Mouse (Mus musculus) splenic B cell, adult 2 months (primary cell): Measurements from ENCODE around the gene Git1.
A peak's percentile ranks its signal among the peaks of the same experiment; 100 is the strongest.

ENCODE experiments used
- DNase-seq: peaks from one replicate; pipeline ENCODE4 v3.0.0-alpha.2; 2011; ENCODE audit warnings: low read depth, low spot score
- H3K27me3 ChIP-seq: 2 replicates; pipeline ENCODE4 v1.6.1; 2012; ENCODE audit warnings: mild to moderate bottlenecking, low read length, moderate library complexity, mixed read lengths; ENCODE audit not compliant: control insufficient read depth, poor library complexity, insufficient read depth, severe bottlenecking
- H3K36me3 ChIP-seq: 2 replicates; pipeline ENCODE4 v1.6.1; 2012; ENCODE audit warnings: mild to moderate bottlenecking, low read length, moderate library complexity, mixed read lengths; ENCODE audit not compliant: control insufficient read depth, poor library complexity, insufficient read depth, severe bottlenecking

Git1 gene

GRCm38 (mm10) chr11:77466544-77466943, 26.8 kb upstream of the Git1 start:
- DNase-seq, result no peak
- Histone ChIP-seq H3K27me3 (no peaks in the 10 kb centered on the region), H3K36me3 (no peaks in the 10 kb centered on the region)

- Histone ChIP-seq H3K36me3 (no peaks in the 10 kb centered on the region), H3K27me3 (no peaks in the 10 kb centered on the region)
- peak; percentile 82 for DNase-seq
Measured at GRCm38 (mm10) chr11:77467157-77467556, 26.2 kb upstream of the Git1 start.

GRCm38 (mm10) chr11:77467784-77468183, 25.6 kb upstream of the Git1 start:
- DNase-seq, result peak; percentile 87
- no peaks in the 10 kb centered on the region for H3K27me3 ChIP-seq
- H3K36me3 ChIP-seq, result no peaks in the 10 kb centered on the region

GRCm38 (mm10) chr11:77468397-77468796, 25.0 kb upstream of the Git1 start:
- Histone ChIP-seq H3K27me3 (no peaks in the 10 kb centered on the region), H3K36me3 (no peaks in the 10 kb centered on the region)
- no peak for DNase-seq

- Histone ChIP-seq H3K27me3 (no peaks in the 10 kb centered on the region), H3K36me3 (no peaks in the 10 kb centered on the region)
- no peak for DNase-seq
Measured at GRCm38 (mm10) chr11:77471407-77471806, 22.0 kb upstream of the Git1 start.

GRCm38 (mm10) chr11:77472775-77473174, 20.6 kb upstream of the Git1 start:
- Histone ChIP-seq H3K27me3 (no peaks in the 10 kb centered on the region), H3K36me3 (no peaks in the 10 kb centered on the region)
- no peak for DNase-seq

GRCm38 (mm10) chr11:77476216-77476615, 17.1 kb upstream of the Git1 start:
- no peak for DNase-seq
- H3K27me3 ChIP-seq, result no peaks in the 10 kb centered on the region
- no peaks in the 10 kb centered on the region for H3K36me3 ChIP-seq

- Histone ChIP-seq H3K27me3 (no peaks in the 10 kb centered on the region), H3K36me3 (no peaks in the 10 kb centered on the region)
- DNase-seq, result no peak
Measured at GRCm38 (mm10) chr11:77476895-77477294, 16.5 kb upstream of the Git1 start.

- no peaks in the 10 kb centered on the region for H3K27me3 ChIP-seq
- DNase-seq, result no peak
- no peaks in the 10 kb centered on the region for H3K36me3 ChIP-seq
Measured at GRCm38 (mm10) chr11:77483043-77483442, 10.3 kb upstream of the Git1 start.

- no peaks in the 10 kb centered on the region for H3K27me3 ChIP-seq
- H3K36me3 ChIP-seq, result no peaks in the 10 kb centered on the region
- no peak for DNase-seq
Measured at GRCm38 (mm10) chr11:77483510-77484255, 9.7 kb upstream of the Git1 start.

- Histone ChIP-seq H3K36me3 (no peaks in the 10 kb centered on the region), H3K27me3 (peaks cover 3% of the 10 kb centered on the region; the same call in 1 of the 2 replicates)
- DNase-seq, result no peak
Measured at GRCm38 (mm10) chr11:77485229-77485628, 8.1 kb upstream of the Git1 start.

GRCm38 (mm10) chr11:77486798-77487197, 6.6 kb upstream of the Git1 start:
- DNase-seq, result no peak
- H3K36me3 ChIP-seq, result no peaks in the 10 kb centered on the region
- peaks cover 3% of the 10 kb centered on the region; the same call in 1 of the 2 replicates for H3K27me3 ChIP-seq

GRCm38 (mm10) chr11:77488771-77489581, 4.4 kb upstream of the Git1 start:
- Histone ChIP-seq H3K27me3 (peaks cover 3% of the 10 kb centered on the region; the same call in 1 of the 2 replicates), H3K36me3 (no peaks in the 10 kb centered on the region)
- DNase-seq, result no peak

GRCm38 (mm10) chr11:77489591-77490235, 3.6 kb upstream of the Git1 start, which contains the start of gene Ankrd13b:
TSS of gene Ankrd13b (minus strand) at chr11:77489678.
- peaks cover 3% of the 10 kb centered on the region; the same call in 1 of the 2 replicates for H3K27me3 ChIP-seq
- H3K36me3 ChIP-seq, result no peaks in the 10 kb centered on the region
- DNase-seq, result no peak

GRCm38 (mm10) chr11:77490451-77490850, 2.9 kb upstream of the Git1 start:
- Histone ChIP-seq H3K27me3 (peaks cover 3% of the 10 kb centered on the region; the same call in 1 of the 2 replicates), H3K36me3 (no peaks in the 10 kb centered on the region)
- DNase-seq, result no peak
